Mouse (Mus musculus) kidney, adult 9 months (tissue): ENCODE results near the gene Brpf1.

Source experiments
- DNase-seq: peaks from one replicate; pipeline ENCODE4 v3.0.0; 2022

The Brpf1 gene

DNA sequence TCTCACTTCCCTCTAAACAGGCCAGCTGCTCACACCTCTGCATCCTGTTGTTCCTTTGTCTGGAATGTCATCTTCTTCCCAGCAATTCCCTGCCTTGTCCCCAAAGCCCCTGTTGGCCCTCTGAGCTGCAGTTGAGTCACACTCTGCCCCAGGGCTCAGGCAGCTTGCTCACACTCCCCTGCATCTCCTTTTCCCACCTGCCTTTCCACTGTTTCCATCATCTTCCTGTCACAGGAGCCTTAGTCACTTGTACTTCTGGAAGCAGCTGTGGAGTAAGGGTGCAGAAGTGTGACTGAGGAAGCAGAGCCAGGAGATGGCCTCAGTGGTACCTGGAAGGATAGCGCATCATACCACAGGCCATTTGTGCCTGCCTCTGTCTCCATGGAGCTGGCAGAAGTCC lies 55.3 kb downstream of the Brpf1 start:
- no peak for DNase-seq

DNA sequence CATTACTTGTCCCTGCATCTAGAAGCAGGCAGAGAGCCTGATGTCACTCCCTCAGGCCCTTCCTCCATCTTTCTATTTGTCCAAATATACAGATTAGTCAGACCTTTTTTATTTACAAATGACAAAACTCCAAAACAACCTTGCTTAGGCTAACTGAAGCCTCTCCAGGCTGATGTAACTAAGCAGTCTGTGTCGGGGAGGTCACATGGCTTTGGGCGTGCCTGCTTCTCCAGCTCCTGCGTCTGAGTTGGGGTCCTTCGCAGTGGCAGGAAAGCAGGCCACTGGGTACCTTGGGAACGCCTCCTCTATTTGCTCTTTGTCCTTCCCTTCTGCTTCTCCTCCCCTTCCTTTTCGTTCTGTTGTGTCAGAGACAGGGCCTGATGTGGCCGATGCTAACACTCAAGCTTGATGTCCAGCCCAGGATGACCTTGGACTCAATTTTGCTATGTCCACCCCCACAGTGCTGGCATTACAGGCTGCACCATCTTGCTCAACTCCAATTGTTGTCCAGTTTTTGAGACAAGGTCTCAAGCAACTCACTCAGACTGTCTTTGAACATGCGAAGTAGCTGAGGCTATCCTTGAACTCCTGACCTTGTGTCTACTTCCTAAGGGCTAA lies 57.7 kb downstream of the Brpf1 start:
- DNase-seq: no peak

DNA sequence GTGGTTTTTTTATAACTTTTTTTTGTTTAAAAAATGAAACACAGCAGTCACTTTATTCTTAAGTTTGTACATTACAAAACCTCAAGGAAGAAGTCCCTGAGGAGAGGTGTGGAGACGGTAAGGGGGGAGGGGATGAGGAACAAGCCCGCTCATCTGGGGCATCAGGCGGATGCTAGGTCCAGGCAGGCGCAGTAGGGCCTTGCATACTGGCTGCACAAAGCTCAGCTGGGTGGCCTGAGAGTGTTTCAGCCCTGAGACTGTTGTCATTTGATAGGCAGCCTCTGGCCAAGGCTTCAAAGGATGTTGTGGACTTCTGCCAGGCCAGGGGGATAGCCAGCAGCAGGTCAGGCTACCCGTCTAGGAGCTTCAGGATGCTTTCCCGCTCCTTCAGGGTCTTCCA lies 59.7 kb downstream of the Brpf1 start:
- DNase-seq: no peak

DNA sequence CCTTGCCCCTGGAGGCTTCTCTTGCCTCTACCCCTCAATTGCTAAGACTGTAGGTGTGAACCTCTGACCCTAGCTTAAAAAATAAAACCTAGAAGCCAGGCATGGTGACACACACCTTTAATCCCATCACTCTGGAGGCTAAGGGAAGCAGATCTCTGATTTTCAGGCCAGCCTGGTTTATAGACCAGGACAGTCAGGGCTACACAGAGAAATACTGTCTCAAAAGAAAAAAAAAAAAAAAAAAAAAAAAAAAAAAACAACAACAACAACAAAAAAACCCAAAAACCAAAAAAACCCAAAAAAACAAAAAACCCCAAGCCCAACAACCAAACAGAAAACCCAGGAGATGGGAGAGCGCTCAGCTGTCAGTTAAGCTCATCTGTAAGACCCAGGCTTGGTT lies 60.6 kb downstream of the Brpf1 start:
- no peak for DNase-seq

DNA sequence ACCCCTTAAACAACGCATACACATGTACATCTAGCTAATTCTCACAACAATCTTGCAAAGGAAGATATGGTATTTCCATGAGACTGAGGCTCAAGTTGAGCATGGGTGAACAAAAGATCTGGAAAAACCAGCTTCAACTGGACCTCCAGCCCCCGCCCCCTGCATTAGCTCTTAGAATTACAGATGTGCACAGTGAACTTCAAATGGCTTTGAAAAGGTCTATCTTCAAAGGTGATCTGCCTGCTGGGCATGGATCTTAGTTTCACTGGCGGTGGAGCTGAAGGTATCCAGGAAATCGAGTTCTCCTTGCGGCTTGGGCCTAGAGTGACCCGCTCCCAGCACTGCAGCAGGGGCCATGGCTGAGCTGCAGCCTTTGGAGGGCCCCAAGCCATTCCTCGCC lies 61.2 kb downstream of the Brpf1 start:
- no peak for DNase-seq

DNA sequence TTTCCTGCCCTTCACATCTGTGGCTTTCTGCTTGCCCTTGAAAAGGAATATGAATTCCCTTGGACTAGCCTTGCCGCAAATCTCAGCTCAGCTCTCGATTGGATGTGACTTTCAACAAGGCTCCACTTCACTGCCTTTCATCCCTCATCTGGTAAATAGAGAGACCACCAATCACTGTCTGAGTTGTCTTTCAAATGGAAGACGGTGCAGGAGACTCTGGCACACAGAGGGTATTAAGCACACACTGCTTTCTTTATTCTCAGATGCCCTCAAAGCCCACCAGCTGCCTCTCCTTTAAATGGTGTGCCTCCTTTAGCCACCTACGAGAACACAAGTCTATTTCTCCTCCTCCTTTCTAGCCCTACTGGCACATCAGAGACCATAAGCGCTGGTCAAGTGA lies 61.6 kb downstream of the Brpf1 start:
- DNase-seq: no peak

DNA sequence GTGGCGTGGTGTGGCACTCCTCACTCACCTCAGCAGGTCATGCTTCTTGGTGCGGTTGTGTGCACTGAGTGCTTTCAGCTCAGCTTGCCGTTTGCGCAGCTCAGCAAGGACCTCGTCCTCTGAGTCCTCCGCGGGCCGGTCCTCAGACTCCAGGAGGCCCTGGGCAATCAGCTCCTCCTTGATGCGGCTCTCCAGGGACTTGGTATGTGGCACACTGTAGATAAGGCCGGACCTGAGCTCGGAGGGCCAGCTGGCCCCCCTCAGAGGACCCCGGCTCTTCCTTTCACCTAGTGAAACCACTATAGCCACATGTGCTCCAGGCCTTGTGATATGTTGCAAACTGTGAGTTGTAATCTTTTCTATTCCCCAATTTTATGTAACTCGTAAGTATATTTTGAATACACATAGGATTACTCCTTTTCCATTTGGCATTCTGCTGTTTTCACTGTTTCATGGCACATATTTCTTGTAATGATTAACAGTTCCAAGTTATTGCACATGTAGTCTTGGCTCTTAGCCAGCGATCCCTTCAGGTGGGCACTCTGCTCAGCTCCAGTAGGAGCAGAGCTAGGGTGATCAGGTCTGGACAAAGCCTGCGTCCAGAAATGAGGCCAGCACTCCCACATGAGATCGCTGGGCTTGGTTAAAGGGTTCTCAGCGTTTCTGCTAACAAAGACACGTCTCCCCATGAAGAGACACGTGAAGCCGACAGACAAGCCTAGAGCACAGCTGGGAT lies 63.4 kb downstream of the Brpf1 start:
- no peak for DNase-seq

DNA sequence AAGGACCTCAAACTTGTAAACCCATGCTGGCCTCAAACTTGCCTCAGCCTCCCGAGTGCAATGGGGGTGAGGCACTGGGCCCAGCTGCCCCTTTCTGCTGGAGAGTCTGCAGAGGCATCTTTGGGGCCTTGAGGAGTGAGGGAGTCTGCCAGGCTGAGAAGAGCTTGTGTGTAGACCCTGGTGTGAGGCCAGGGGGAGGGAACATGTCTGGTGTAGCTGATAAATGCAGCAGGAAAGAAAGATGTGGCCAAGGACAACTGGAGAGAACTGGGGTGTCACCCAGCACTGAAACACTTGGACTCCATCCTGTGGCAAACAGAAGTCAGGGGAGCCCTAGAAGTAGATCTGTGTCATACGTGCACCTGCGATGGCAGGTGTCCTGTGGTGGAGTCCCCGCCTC lies 66.6 kb downstream of the Brpf1 start:
- DNase-seq: no peak
